Comparison of ENCODE assay signal across 21 mouse cellular contexts in genomic region chr12:107184426-107184825, GRCm38 (mm10).
A peak's percentile ranks its signal among the peaks of the same experiment; 100 is the strongest.
DNase-seq lines count a peak whose midpoint lies in the region; ATAC-seq and TF ChIP-seq lines count a peak whose summit lies in the region.
"Had no signal": no experiment of that assay in that cellular context is flagged by ENCODE, and none has a peak within 500 bp of the region (broad histone marks: within the 10 kb centered on the region; RNA-seq: fewer than 3 reads in every experiment).

No protein-coding gene starts in this region.

- 49% methylated on average over 3 of the region's 3 CpGs for WGBS in embryonic facial prominence, embryonic 14.5 days
- WGBS in embryonic facial prominence, embryonic 10.5 days: 70% methylated on average over 3 of the region's 3 CpGs
- 38% methylated on average over 3 of the region's 3 CpGs for whole genome bisulfite sequencing in midbrain, postnatal 0 days
- 68% methylated on average over 3 of the region's 3 CpGs for WGBS in midbrain, embryonic 11.5 days

- H3K9ac ChIP-seq in embryonic facial prominence, embryonic 14.5 days (ENCODE audit: low read depth, low read length): no peak overlapping the region
- no peak overlapping the region for H3K9ac ChIP-seq in midbrain, postnatal 0 days (replicated peaks; ENCODE audit: low read length, poor library complexity, severe bottlenecking)
- no peak overlapping the region for H3K9ac ChIP-seq in midbrain, embryonic 11.5 days (ENCODE audit: low read length)
- H3K9ac ChIP-seq: hindbrain, embryonic 14.5 days; liver, embryonic 12.5 days had no signal

- 0 out of 2 replicates have a peak, but pooled peaks cover 6% of the 10 kb centered on the region for H3K4me1 ChIP-seq in embryonic facial prominence, embryonic 14.5 days (ENCODE audit: control insufficient read depth, insufficient read depth, low read length)
- H3K4me1 ChIP-seq in embryonic facial prominence, embryonic 10.5 days: peaks cover 20% of the 10 kb centered on the region
- 0 out of 2 replicates have a peak, but pooled peaks cover 2% of the 10 kb centered on the region for H3K4me1 ChIP-seq in midbrain, postnatal 0 days (ENCODE audit: insufficient read depth, low read length)
- no peaks in the 10 kb centered on the region; the same call in 1 of the 2 replicates for H3K4me1 ChIP-seq in midbrain, embryonic 11.5 days (ENCODE audit: control insufficient read depth, insufficient read depth, low read length)
- H3K4me1 ChIP-seq: liver, embryonic 12.5 days had no signal

- ATAC-seq in embryonic facial prominence, embryonic 14.5 days (ENCODE audit: low read depth): no peak
- no peak for ATAC-seq in midbrain, postnatal 0 days (ENCODE audit: low FRiP score)
- ATAC-seq in midbrain, embryonic 11.5 days (ENCODE audit: low FRiP score): no peak
- ATAC-seq: liver, embryonic 12.5 days had no signal

- no peaks in the 10 kb centered on the region for H3K36me3 ChIP-seq in embryonic facial prominence, embryonic 14.5 days (ENCODE audit: control insufficient read depth, insufficient read depth, low read length)
- no peaks in the 10 kb centered on the region for H3K36me3 ChIP-seq in embryonic facial prominence, embryonic 10.5 days (replicated peaks)
- H3K36me3 ChIP-seq in midbrain, postnatal 0 days (ENCODE audit: insufficient read depth, low read length): no peaks in the 10 kb centered on the region
- H3K36me3 ChIP-seq in midbrain, embryonic 11.5 days (ENCODE audit: control insufficient read depth, insufficient read depth, low read length): no peaks in the 10 kb centered on the region
- H3K36me3 ChIP-seq: liver, embryonic 12.5 days; midbrain, embryonic 10.5 days had no signal

- H3K27ac ChIP-seq in embryonic facial prominence, embryonic 14.5 days (replicated peaks; ENCODE audit: low read depth, low read length): no peak overlapping the region
- H3K27ac ChIP-seq in embryonic facial prominence, embryonic 10.5 days (replicated peaks): no peak overlapping the region
- no peak overlapping the region for H3K27ac ChIP-seq in midbrain, postnatal 0 days (ENCODE audit: low read depth, low read length)
- no peak overlapping the region for H3K27ac ChIP-seq in midbrain, embryonic 11.5 days (ENCODE audit: low read depth, low read length)
- H3K27ac ChIP-seq: hindbrain, embryonic 14.5 days; liver, embryonic 12.5 days; midbrain, embryonic 10.5 days; stomach, postnatal 0 days had no signal

- TF ChIP-seq CTCF in midbrain, postnatal 0 days (IDR thresholded peaks at IDR 0.05): no peak

- DNase-seq in embryonic facial prominence, embryonic 14.5 days (ENCODE audit: low spot score): peak; percentile 45
- no peak for DNase-seq in embryonic facial prominence, embryonic 10.5 days (ENCODE audit: low spot score)
- peak; percentile 22 for DNase-seq in midbrain, postnatal 0 days (ENCODE audit: low spot score)
- no peak for DNase-seq in midbrain, embryonic 11.5 days (ENCODE audit: low spot score, missing footprints)
- DNase-seq in brain, adult 2 months (ENCODE audit: low read depth, low spot score): peak; percentile 60
- peak; percentile 41 to 50 for DNase-seq in thymus, postnatal 10 days (ENCODE audit: low spot score in 2 of 2)
- DNase-seq in urinary bladder, postnatal 10 days (ENCODE audit: low spot score): no peak
- no peak for DNase-seq in adipocyte (ENCODE audit: low spot score)
- DNase-seq: adrenal gland, adult 8-10 months; cerebellum, adult 8-10 months; embryo, embryonic 11 days; gastrocnemius, postnatal 10 days; heart, postnatal 10 days; kidney, adult 11 months; kidney, postnatal 14 days; left cerebral cortex, postnatal 4 days; lung, postnatal 14 days had no signal

- H3K4me3 ChIP-seq in embryonic facial prominence, embryonic 14.5 days (ENCODE audit: low read depth, low read length): no peak overlapping the region
- no peak overlapping the region for H3K4me3 ChIP-seq in embryonic facial prominence, embryonic 10.5 days
- no peak overlapping the region for H3K4me3 ChIP-seq in midbrain, postnatal 0 days (ENCODE audit: low read depth, low read length)
- H3K4me3 ChIP-seq in midbrain, embryonic 11.5 days (ENCODE audit: low read depth, low read length): no peak overlapping the region
- H3K4me3 ChIP-seq: liver, embryonic 12.5 days; midbrain, embryonic 10.5 days had no signal

- H3K27me3 ChIP-seq in embryonic facial prominence, embryonic 14.5 days (replicated peaks; ENCODE audit: control insufficient read depth, insufficient read depth, low read length): no peaks in the 10 kb centered on the region
- H3K27me3 ChIP-seq in embryonic facial prominence, embryonic 10.5 days (replicated peaks; ENCODE audit: low read depth, poor library complexity, severe bottlenecking): peaks cover 8% of the 10 kb centered on the region; the same call in 1 of the 2 replicates
- no peaks in the 10 kb centered on the region for H3K27me3 ChIP-seq in midbrain, postnatal 0 days (ENCODE audit: insufficient read depth, low read length)
- H3K27me3 ChIP-seq in midbrain, embryonic 11.5 days (ENCODE audit: control insufficient read depth, insufficient read depth, low read length): no peaks in the 10 kb centered on the region

- no peaks in the 10 kb centered on the region for H3K9me3 ChIP-seq in embryonic facial prominence, embryonic 14.5 days (ENCODE audit: control insufficient read depth, low read length)
- H3K9me3 ChIP-seq in embryonic facial prominence, embryonic 10.5 days: no peaks in the 10 kb centered on the region
- H3K9me3 ChIP-seq in midbrain, postnatal 0 days (ENCODE audit: low read length): no peaks in the 10 kb centered on the region
- H3K9me3 ChIP-seq in midbrain, embryonic 11.5 days (ENCODE audit: control insufficient read depth, low read length): no peaks in the 10 kb centered on the region
- H3K9me3 ChIP-seq: liver, embryonic 12.5 days; midbrain, embryonic 10.5 days had no signal

- no peak overlapping the region for H3K4me2 ChIP-seq in embryonic facial prominence, embryonic 14.5 days (ENCODE audit: low read depth, low read length)
- no peak overlapping the region for H3K4me2 ChIP-seq in midbrain, postnatal 0 days (ENCODE audit: low read depth, low read length, poor library complexity, severe bottlenecking)
- H3K4me2 ChIP-seq in midbrain, embryonic 11.5 days: no peak overlapping the region
- H3K4me2 ChIP-seq: hindbrain, embryonic 14.5 days; liver, embryonic 12.5 days had no signal

Comparison
In these comparisons a context has a peak if more than half of its experiments do, and no peak if none do; other contexts are left out.
1. DNase-seq: peak in embryonic facial prominence, embryonic 14.5 days (single experiment), midbrain, postnatal 0 days (single experiment), brain, adult 2 months (single experiment) and thymus, postnatal 10 days (2 of 2); none in embryonic facial prominence, embryonic 10.5 days (single experiment), midbrain, embryonic 11.5 days (single experiment), urinary bladder, postnatal 10 days (single experiment) and adipocyte (single experiment).